Mouse (Mus musculus): ENCODE results near the gene Prrt1. TPM values are rescaled to one million over a fixed set of nuclear protein-coding genes. Genes with fewer than 3 reads are reported as not detected.
A peak's percentile ranks its signal among the peaks of the same experiment; 100 is the strongest.

The Prrt1 gene
- polyA plus RNA-seq, 1 experiment from 2014 or later, result 0.14 TPM

DNA sequence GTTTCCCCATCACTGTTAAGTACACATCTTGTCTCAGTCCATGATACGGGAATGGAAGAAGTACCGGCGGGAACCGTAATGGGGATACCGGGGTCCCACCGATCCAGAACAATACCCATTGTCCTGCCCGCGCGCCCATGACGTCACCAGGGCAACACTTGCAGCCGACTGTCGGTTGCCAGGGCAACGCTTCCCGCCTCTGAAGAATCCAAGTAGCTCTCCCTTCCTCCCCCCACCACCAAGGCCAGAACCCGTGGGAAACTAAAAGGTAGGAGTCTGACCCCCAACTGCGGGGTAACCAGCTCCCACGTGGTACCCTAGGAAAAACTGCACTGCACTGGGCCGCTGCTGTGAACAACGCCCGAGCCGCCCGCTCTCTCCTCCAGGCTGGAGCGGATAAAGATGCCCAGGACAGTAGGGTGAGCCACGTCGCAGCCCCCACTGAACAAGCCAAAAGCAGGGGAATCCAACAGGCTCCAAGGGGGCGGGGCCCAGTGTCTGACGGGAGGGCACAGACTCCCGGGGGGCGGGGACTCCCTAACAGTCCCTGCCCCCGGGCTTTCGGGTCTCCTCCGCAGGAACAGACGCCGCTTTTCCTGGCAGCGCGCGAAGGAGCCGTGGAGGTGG is 42.4 kb upstream of the Prrt1 start:
- Histone ChIP-seq H3K27ac (ENCODE audit: low read depth) (peak overlapping the region; percentile 96), H3K4me2 (peak overlapping the region; percentile 97), H3K9me3 (ENCODE audit: low read depth, low read length) (no peaks in the 10 kb centered on the region), H3K9ac (peak overlapping the region; percentile 91), H3K4me3 (ENCODE audit: low read depth, low read length) (peak overlapping the region; percentile 75), H3K4me1 (ENCODE audit: insufficient read depth) (peaks cover 39% of the 10 kb centered on the region), H3K27me3 (ENCODE audit: insufficient read depth, low read length) (no peaks in the 10 kb centered on the region), H3K36me3 (ENCODE audit: insufficient read depth) (no peaks in the 10 kb centered on the region)
- ATAC-seq (ENCODE audit: insufficient read depth), result peak; percentile 88
- TF ChIP-seq CTCF (IDR thresholded peaks at IDR 0.05; ENCODE audit: low read depth), result no peak
- peak; percentile 96 for DNase-seq
- under 1% methylated on average over 38 of the region's 38 CpGs for WGBS

DNA sequence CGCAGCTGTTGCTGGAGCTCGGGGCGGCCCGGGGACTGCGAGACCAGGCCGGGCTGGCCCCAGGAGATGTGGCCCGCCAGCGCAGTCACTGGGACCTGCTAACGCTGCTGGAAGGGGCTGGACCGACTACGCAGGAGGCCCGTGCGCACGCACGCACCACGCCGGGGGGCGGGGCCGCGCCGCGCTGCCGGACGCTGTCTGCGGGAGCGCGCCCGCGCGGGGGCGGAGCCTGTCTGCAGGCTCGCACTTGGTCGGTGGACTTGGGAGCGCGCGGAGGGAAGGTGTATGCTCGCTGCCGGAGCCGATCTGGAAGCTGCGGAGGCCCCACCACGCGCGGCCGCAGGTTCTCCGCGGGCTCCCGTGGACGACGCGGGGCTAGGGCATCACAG is 41.9 kb upstream of the Prrt1 start:
- H3K27ac ChIP-seq (ENCODE audit: low read depth), result peak overlapping the region; percentile 96
- under 1% methylated on average over 50 of the region's 50 CpGs for WGBS
- H3K27me3 ChIP-seq (ENCODE audit: insufficient read depth, low read length), result no peaks in the 10 kb centered on the region
- TF ChIP-seq CTCF (IDR thresholded peaks at IDR 0.05; ENCODE audit: low read depth), result no peak
- ATAC-seq (ENCODE audit: insufficient read depth), result peak; percentile 82
- peak; percentile 98 for DNase-seq
- H3K36me3 ChIP-seq (ENCODE audit: insufficient read depth), result no peaks in the 10 kb centered on the region
- no peaks in the 10 kb centered on the region for H3K9me3 ChIP-seq (ENCODE audit: low read depth, low read length)
- peak overlapping the region; percentile 97 for H3K4me2 ChIP-seq
- H3K4me3 ChIP-seq (ENCODE audit: low read depth, low read length), result peak overlapping the region; percentile 75
- H3K9ac ChIP-seq, result peak overlapping the region; percentile 91
- peaks cover 39% of the 10 kb centered on the region for H3K4me1 ChIP-seq (ENCODE audit: insufficient read depth)

DNA sequence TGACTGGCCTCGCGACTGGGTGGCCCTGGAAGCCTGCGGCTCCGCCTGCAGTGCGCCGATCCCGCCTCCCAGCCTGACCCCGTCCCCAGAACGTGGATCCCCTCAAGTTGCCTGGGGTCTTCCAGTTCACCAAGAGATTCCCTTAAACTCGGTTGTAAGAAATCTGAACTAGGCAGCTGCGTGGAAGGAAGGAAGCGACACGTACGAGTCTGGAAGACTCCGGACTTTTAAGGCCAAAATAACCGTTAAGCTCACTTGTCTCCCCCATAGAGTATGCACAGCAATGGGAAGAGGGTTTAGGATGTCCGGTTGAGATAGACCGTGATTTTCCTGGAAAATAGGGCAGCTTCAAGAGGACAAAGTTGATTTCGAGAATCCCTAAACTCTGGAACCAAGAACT is 41.5 kb upstream of the Prrt1 start:
- Histone ChIP-seq H3K9ac (peak overlapping the region; percentile 91), H3K4me3 (ENCODE audit: low read depth, low read length) (peak overlapping the region; percentile 75), H3K36me3 (ENCODE audit: insufficient read depth) (no peaks in the 10 kb centered on the region), H3K4me1 (ENCODE audit: insufficient read depth) (peaks cover 39% of the 10 kb centered on the region), H3K9me3 (ENCODE audit: low read depth, low read length) (no peaks in the 10 kb centered on the region), H3K27ac (ENCODE audit: low read depth) (peak overlapping the region; percentile 96), H3K4me2 (peak overlapping the region; percentile 97), H3K27me3 (ENCODE audit: insufficient read depth, low read length) (no peaks in the 10 kb centered on the region)
- no peak for TF ChIP-seq CTCF (IDR thresholded peaks at IDR 0.05; ENCODE audit: low read depth)
- 2% methylated on average over 19 of the region's 19 CpGs for WGBS
- ATAC-seq (ENCODE audit: insufficient read depth) (no peak), DNase-seq (peak; percentile 26)

- no peaks in the 10 kb centered on the region for H3K27me3 ChIP-seq (ENCODE audit: insufficient read depth, low read length)
- DNase-seq (no peak), ATAC-seq (ENCODE audit: insufficient read depth) (no peak)
- no peak overlapping the region for H3K9ac ChIP-seq
- WGBS, result 57% methylated on average over 3 of the region's 3 CpGs
- H3K36me3 ChIP-seq (ENCODE audit: insufficient read depth), result no peaks in the 10 kb centered on the region
- no peak for TF ChIP-seq CTCF (IDR thresholded peaks at IDR 0.05; ENCODE audit: low read depth)
- H3K4me1 ChIP-seq (ENCODE audit: insufficient read depth), result peaks cover 42% of the 10 kb centered on the region
- peak overlapping the region; percentile 97 for H3K4me2 ChIP-seq
- no peak overlapping the region for H3K27ac ChIP-seq (ENCODE audit: low read depth)
- H3K4me3 ChIP-seq (ENCODE audit: low read depth, low read length), result no peak overlapping the region
- H3K9me3 ChIP-seq (ENCODE audit: low read depth, low read length), result no peaks in the 10 kb centered on the region
These were observed 40.6 kb upstream of the Prrt1 start for GRCm38 (mm10) chr17:34588767-34589166.

DNA sequence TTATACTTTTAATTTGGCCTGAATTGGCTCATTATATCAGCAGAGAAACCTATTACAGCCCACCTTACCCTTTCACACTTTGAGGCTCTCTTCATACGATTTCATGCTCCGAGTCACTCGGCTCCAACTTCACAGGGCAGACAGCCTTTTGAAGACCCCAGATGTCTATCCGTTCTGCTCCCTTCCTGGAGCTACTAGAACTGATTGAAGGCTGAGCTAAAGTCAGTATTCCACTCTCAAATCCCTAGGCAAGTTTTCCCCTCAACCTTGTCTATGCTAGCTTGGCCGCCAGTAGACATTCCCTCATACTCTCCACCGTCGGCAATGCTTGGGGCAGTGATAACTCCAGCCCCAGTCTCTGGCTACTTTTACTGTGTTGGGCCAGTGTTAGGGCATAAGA is 40.1 kb upstream of the Prrt1 start:
- Histone ChIP-seq H3K4me2 (peak overlapping the region; percentile 97), H3K27ac (ENCODE audit: low read depth) (peak overlapping the region; percentile 98), H3K9ac (no peak overlapping the region; the same call in 1 of the 2 replicates), H3K27me3 (ENCODE audit: insufficient read depth, low read length) (no peaks in the 10 kb centered on the region), H3K4me1 (ENCODE audit: insufficient read depth) (peaks cover 44% of the 10 kb centered on the region), H3K4me3 (ENCODE audit: low read depth, low read length) (peak overlapping the region; percentile 14), H3K36me3 (ENCODE audit: insufficient read depth) (peaks cover 4% of the 10 kb centered on the region), H3K9me3 (ENCODE audit: low read depth, low read length) (no peaks in the 10 kb centered on the region)
- ATAC-seq (ENCODE audit: insufficient read depth) (no peak), DNase-seq (no peak)
- TF ChIP-seq CTCF (IDR thresholded peaks at IDR 0.05; ENCODE audit: low read depth), result no peak
- WGBS, result 20% methylated on average over 7 of the region's 7 CpGs

GRCm38 (mm10) chr17:34589681-34590101 is 39.6 kb upstream of the Prrt1 start, which contains the start of gene Gpsm3:
Gpsm3 (plus strand) TSS chr17:34589806.
- DNase-seq, result peak; percentile 72
- peak within 1 kb of the TSS; percentile 97 for H3K4me2 ChIP-seq
- WGBS, result 7% methylated on average over 7 of the region's 7 CpGs
- peaks cover 9% of the 10 kb centered on the region for H3K36me3 ChIP-seq (ENCODE audit: insufficient read depth)
- no peak for ATAC-seq (ENCODE audit: insufficient read depth)
- no peak for TF ChIP-seq CTCF (IDR thresholded peaks at IDR 0.05; ENCODE audit: low read depth)
- H3K9me3 ChIP-seq (ENCODE audit: low read depth, low read length), result no peaks in the 10 kb centered on the region
- H3K4me1 ChIP-seq (ENCODE audit: insufficient read depth), result peaks cover 48% of the 10 kb centered on the region
- peak within 1 kb of the TSS; percentile 8; the same call in 1 of the 2 replicates for H3K9ac ChIP-seq
- H3K4me3 ChIP-seq (ENCODE audit: low read depth, low read length), result peak within 1 kb of the TSS; percentile 14
- H3K27me3 ChIP-seq (ENCODE audit: insufficient read depth, low read length), result no peaks in the 10 kb centered on the region
- H3K27ac ChIP-seq (ENCODE audit: low read depth), result peak within 1 kb of the TSS; percentile 98

- peak overlapping the region; percentile 98 for H3K27ac ChIP-seq (ENCODE audit: low read depth)
- ATAC-seq (ENCODE audit: insufficient read depth) (no peak), DNase-seq (no peak)
- H3K9me3 ChIP-seq (ENCODE audit: low read depth, low read length), result no peaks in the 10 kb centered on the region
- H3K4me1 ChIP-seq (ENCODE audit: insufficient read depth), result peaks cover 49% of the 10 kb centered on the region
- no peaks in the 10 kb centered on the region for H3K27me3 ChIP-seq (ENCODE audit: insufficient read depth, low read length)
- H3K4me2 ChIP-seq, result peak overlapping the region; percentile 97
- WGBS, result 62% methylated on average over 15 of the region's 15 CpGs
- H3K4me3 ChIP-seq (ENCODE audit: low read depth, low read length), result peak overlapping the region; percentile 14
- peaks cover 16% of the 10 kb centered on the region for H3K36me3 ChIP-seq (ENCODE audit: insufficient read depth)
- H3K9ac ChIP-seq, result 0 out of 2 replicates have a peak overlapping the region, but pooled peaks have one; percentile 8
- no peak for TF ChIP-seq CTCF (IDR thresholded peaks at IDR 0.05; ENCODE audit: low read depth)
These were observed 39.0 kb upstream of the Prrt1 start for GRCm38 (mm10) chr17:34590154-34590987.

All from lung, embryonic 14.5 days (tissue).